Mouse (Mus musculus): ENCODE measurements around the gene Cish.

GRCm38 (mm10) chr9:107296041-107296440 lies 215 bp downstream of the Cish start:
- TF ChIP-seq CTCF (IDR thresholded peaks at IDR 0.05; ENCODE audit: low read depth) (no peak), EP300 (IDR thresholded peaks at IDR 0.05; ENCODE audit: low read depth) (no peak)

Data from liver, embryonic 14.5 days (tissue).